Mouse (Mus musculus) layer of hippocampus, adult 9-10 months (tissue): ENCODE data around the gene Gm21118.
"Not testable (repeated sequence)": the region's sequence is repeated elsewhere in the genome, so short reads cannot be mapped to it uniquely, and the experiment has no call there.

Source experiments
- DNase-seq: peaks from one replicate; pipeline ENCODE4 v3.0.0; 2022; ENCODE audit warnings: low spot score

Gene Gm21118

GRCm38 (mm10) chrY:70273542-70273941 lies at the start of gene Gm21118:
TSS of gene Gm21118 (minus strand) at chrY:70273642.
- not testable (repeated sequence) for DNase-seq

GRCm38 (mm10) chrY:70303187-70303586 lies 29.7 kb upstream of the Gm21118 start, which contains the start of the genes Gm29423 and Gm29644:
TSS of gene Gm29423 (minus strand) at chrY:70303287.
TSS of gene Gm29644 (minus strand) at chrY:70303343.
- DNase-seq = not testable (repeated sequence)
